9 mouse cellular contexts compared by ENCODE assay signal in genomic region chr2:129056597-129056996, GRCm38 (mm10). TPM values are rescaled to one million over a fixed set of nuclear protein-coding genes. Genes with fewer than 3 reads are reported as not detected.
DNase-seq lines count a peak whose midpoint lies in the region; ATAC-seq and TF ChIP-seq lines count a peak whose summit lies in the region.
"Had no signal": no experiment of that assay in that cellular context is flagged by ENCODE, and none has a peak within 500 bp of the region (broad histone marks: within the 10 kb centered on the region; RNA-seq: fewer than 3 reads in every experiment).

No protein-coding gene starts in this region.

- H3K4me1 ChIP-seq in liver, adult 2 months (ENCODE audit: control insufficient read depth, insufficient read depth, low read length) = no peaks in the 10 kb centered on the region
- H3K4me1 ChIP-seq in liver, embryonic 12.5 days = peaks cover 21% of the 10 kb centered on the region
- H3K4me1 ChIP-seq in stomach, postnatal 0 days (replicated peaks; ENCODE audit: control insufficient read depth, insufficient read depth) = no peaks in the 10 kb centered on the region

- TF ChIP-seq CTCF in liver, adult 2 months (IDR thresholded peaks at IDR 0.05; ENCODE audit: low read depth, low read length) = peak; percentile 57
- peak; percentile 64 for TF ChIP-seq CTCF in stomach, postnatal 0 days (IDR thresholded peaks at IDR 0.05; ENCODE audit: low read depth)

- H3K4me3 ChIP-seq in liver, adult 2 months (ENCODE audit: insufficient read depth, low read depth, low read length) = no peak overlapping the region
- H3K4me3 ChIP-seq in liver, embryonic 12.5 days = no peak overlapping the region
- no peak overlapping the region for H3K4me3 ChIP-seq in stomach, postnatal 0 days (ENCODE audit: low read depth, low read length)

- no peak overlapping the region for H3K4me2 ChIP-seq in liver, embryonic 12.5 days
- H3K4me2 ChIP-seq in stomach, postnatal 0 days (replicated peaks; ENCODE audit: low read depth) = no peak overlapping the region

- 61% methylated on average over 9 of the region's 9 CpGs for WGBS in liver, adult 2 months
- 39% methylated on average over 9 of the region's 9 CpGs for WGBS in liver, embryonic 12.5 days (ENCODE audit: insufficient replicate concordance)
- WGBS in stomach, postnatal 0 days = 61% methylated on average over 9 of the region's 9 CpGs

- no peak overlapping the region for H3K9ac ChIP-seq in liver, adult 2 months (ENCODE audit: low read depth, low read length)
- H3K9ac ChIP-seq in liver, embryonic 12.5 days = no peak overlapping the region
- no peak overlapping the region for H3K9ac ChIP-seq in stomach, postnatal 0 days (ENCODE audit: low read length)

- no peaks in the 10 kb centered on the region for H3K79me2 ChIP-seq in liver, adult 2 months (ENCODE audit: control insufficient read depth, insufficient read depth, low read length)

- H3K27ac ChIP-seq in liver, adult 2 months (replicated peaks; ENCODE audit: insufficient read depth, low read depth, low read length) = no peak overlapping the region
- no peak overlapping the region for H3K27ac ChIP-seq in liver, embryonic 12.5 days
- no peak overlapping the region for H3K27ac ChIP-seq in stomach, postnatal 0 days (replicated peaks)

- H3K27me3 ChIP-seq in liver, adult 2 months (ENCODE audit: control insufficient read depth, insufficient read depth, low read length) = no peaks in the 10 kb centered on the region
- H3K27me3 ChIP-seq in liver, embryonic 12.5 days (replicated peaks) = peaks cover 11% of the 10 kb centered on the region
- no peaks in the 10 kb centered on the region for H3K27me3 ChIP-seq in stomach, postnatal 0 days (ENCODE audit: control insufficient read depth, insufficient read depth, low read length)

- no peak for TF ChIP-seq POLR2A in liver, adult 2 months (IDR thresholded peaks at IDR 0.05; ENCODE audit: extremely low read depth, insufficient read depth, low read length)

- no peaks in the 10 kb centered on the region; the same call in 1 of the 2 replicates for H3K9me3 ChIP-seq in liver, embryonic 12.5 days (replicated peaks)
- no peaks in the 10 kb centered on the region; the same call in 1 of the 2 replicates for H3K9me3 ChIP-seq in stomach, postnatal 0 days (ENCODE audit: control insufficient read depth, low read length)

- H3K36me3 ChIP-seq in liver, adult 2 months (ENCODE audit: control insufficient read depth, insufficient read depth, low read length) = no peaks in the 10 kb centered on the region
- no peaks in the 10 kb centered on the region for H3K36me3 ChIP-seq in liver, embryonic 12.5 days
- no peaks in the 10 kb centered on the region for H3K36me3 ChIP-seq in stomach, postnatal 0 days (ENCODE audit: control insufficient read depth, insufficient read depth, low read length)

- no peak for TF ChIP-seq EP300 in stomach, postnatal 0 days (optimal IDR thresholded peaks at IDR 0.05)

- intact Hi-C loops in gastrocnemius, postnatal 36 days (cut with DNase I) = no loop called here

- no peak for ATAC-seq in liver, embryonic 12.5 days
- no peak for ATAC-seq in stomach, postnatal 0 days (ENCODE audit: low FRiP score, low TSS enrichment)

- peak; percentile 16 to 25 for DNase-seq in cerebellum, postnatal 36 days
- no peak for DNase-seq in cerebellum, adult 8-10 months
- peak; percentile 3 for DNase-seq in liver, adult 2 months (ENCODE audit: extremely low read depth, low read depth, low spot score)
- DNase-seq in embryo, embryonic 10.5 days (ENCODE audit: low spot score) = peak; percentile 46
- no peak for DNase-seq in stomach, postnatal 0 days (ENCODE audit: low spot score)
- DNase-seq in gastrocnemius, postnatal 36 days = no peak
- no peak for DNase-seq in layer of hippocampus, adult 11-12 months (ENCODE audit: low spot score)

RNA-seq across cellular contexts. Expression of gene Vinac1, which starts 8.6 kb away (rescaled TPM):
- total RNA-seq in liver, adult 2 months (2014; rRNA removed) = 0.09 and 0.13 TPM in 2 replicates
- polyA plus RNA-seq in liver, adult 2 months (2012; rRNA removed) = 0.04 and 0.12 TPM in 2 replicates
- 0.02 TPM in 1 of 2 replicates, not detected in the other for polyA plus RNA-seq in liver, embryonic 12.5 days (2016; fragmentation: Nextera tagmentation; extraction: Ambion mirVana)
- polyA plus RNA-seq in stomach, postnatal 0 days (2015; fragmentation: Nextera tagmentation; extraction: Ambion mirVana) = 0.16 and 0.22 TPM in 2 replicates
- total RNA-seq in gastrocnemius, postnatal 36 days (2021) = not detected
- polyA plus RNA-seq: spleen, adult 2 months had no signal

RNA-seq across cellular contexts. Expression of gene Ttl, which starts 9.1 kb away (rescaled TPM):
- 3.3 and 3.8 TPM in 2 replicates for total RNA-seq in liver, adult 2 months (2014; rRNA removed)
- polyA plus RNA-seq in liver, adult 2 months (2012; rRNA removed) = 1.9 and 2.4 TPM in 2 replicates
- 2.6 and 3.2 TPM in 2 replicates for polyA plus RNA-seq in liver, embryonic 12.5 days (2016; fragmentation: Nextera tagmentation; extraction: Ambion mirVana)
- polyA plus RNA-seq in stomach, postnatal 0 days (2015; fragmentation: Nextera tagmentation; extraction: Ambion mirVana) = 6.8 and 7.1 TPM in 2 replicates
- total RNA-seq in gastrocnemius, postnatal 36 days (2021) = 1 to 10 TPM; 5.6 to 6.5 TPM

RNA-seq across cellular contexts. Expression of gene Polr1b, which starts 44.2 kb away (rescaled TPM):
- total RNA-seq in liver, adult 2 months (2014; rRNA removed) = 7.7 and 10.7 TPM in 2 replicates
- polyA plus RNA-seq in liver, adult 2 months (2012; rRNA removed) = 8.6 and 15.7 TPM in 2 replicates
- 38.3 and 40.6 TPM in 2 replicates for polyA plus RNA-seq in liver, embryonic 12.5 days (2016; fragmentation: Nextera tagmentation; extraction: Ambion mirVana)
- polyA plus RNA-seq in stomach, postnatal 0 days (2015; fragmentation: Nextera tagmentation; extraction: Ambion mirVana) = 9.3 and 9.5 TPM in 2 replicates
- 10 to 100 TPM in 1 of 2 experiments, 1 to 10 TPM in 1; 8.9 to 11.7 TPM for total RNA-seq in gastrocnemius, postnatal 36 days (2021)

Comparison
In these comparisons a context has a peak if more than half of its experiments do, and no peak if none do; other contexts are left out.
1. DNase-seq: peak in cerebellum, postnatal 36 days (2 of 2), liver, adult 2 months (single experiment) and embryo, embryonic 10.5 days (single experiment); none in cerebellum, adult 8-10 months (single experiment), stomach, postnatal 0 days (single experiment), gastrocnemius, postnatal 36 days (0 of 2) and layer of hippocampus, adult 11-12 months (single experiment).